Mouse (Mus musculus) heart, postnatal 25 days (tissue): ENCODE results near the gene Tmem184b. TPM values are rescaled to one million over a fixed set of nuclear protein-coding genes. Genes with fewer than 3 reads are reported as not detected.
A peak's percentile ranks its signal among the peaks of the same experiment; 100 is the strongest.

Experiments used
- DNase-seq: peaks from one replicate; pipeline ENCODE4 v3.0.0; 2022; ENCODE audit warnings: low spot score
- intact Hi-C: fragments of 180-260 bp; cut with DNase I; formaldehyde crosslinking; loops from one replicate; pipeline ENCODE4 v1.15.1; 2025
- total RNA-seq, 2 experiments: library from RNA; stranded (reverse); gene quantifications; 2 replicates each; pipeline ENCODE4 v1.2.3; 2021

The Tmem184b gene
- total RNA-seq, 2 experiments from 2014 or later = 43.0 to 46.7 TPM

DNA sequence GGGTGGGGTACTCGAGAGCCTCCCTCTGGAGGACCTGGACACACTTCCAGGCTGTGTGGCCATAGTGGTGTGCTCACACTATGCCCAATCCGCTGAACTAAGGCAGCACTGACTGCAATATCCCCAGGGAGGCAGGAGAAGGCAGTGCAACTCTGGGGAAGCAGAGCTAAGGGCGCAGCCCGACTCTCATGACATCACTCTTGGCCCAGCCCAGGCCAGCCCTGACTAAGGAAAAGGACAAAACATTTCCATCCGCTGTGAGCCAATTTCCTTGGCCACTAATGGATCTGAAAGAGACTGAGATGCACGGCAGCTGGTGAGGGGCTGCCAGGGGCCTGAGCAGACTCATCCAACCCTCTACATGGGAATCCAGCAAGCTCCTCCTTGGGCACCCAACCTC lies 25.7 kb downstream of the Tmem184b start:
- intact Hi-C loops = loop anchor here (2.0 to 5.0 kb wide), 2 partner anchors 89 to 135 kb away; no protein-coding TSS in a partner anchor
- DNase-seq = peak; percentile 88

DNA sequence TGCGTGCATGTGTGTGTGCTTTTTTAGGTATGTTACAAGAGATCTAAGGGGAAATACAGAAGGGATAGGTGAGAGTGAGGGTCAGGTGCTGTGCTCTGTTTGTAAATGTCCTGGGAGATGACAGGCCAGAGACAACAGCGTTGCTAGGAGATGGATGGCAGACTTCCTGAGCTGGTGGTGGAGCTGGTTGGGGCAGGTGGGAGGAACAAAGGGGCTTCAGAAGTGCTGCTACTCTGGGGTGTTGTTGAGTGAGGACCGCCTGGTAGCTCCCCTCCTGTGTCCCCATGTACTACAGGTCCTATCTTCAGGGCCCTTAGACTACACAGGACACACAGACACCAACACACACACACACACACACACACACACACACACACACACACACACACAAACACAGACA lies 28.6 kb downstream of the Tmem184b start:
- intact Hi-C loops = loop anchor here (5.0 kb wide), 1 partner anchor 132 kb away; no protein-coding TSS in a partner anchor
- no peak for DNase-seq

DNA sequence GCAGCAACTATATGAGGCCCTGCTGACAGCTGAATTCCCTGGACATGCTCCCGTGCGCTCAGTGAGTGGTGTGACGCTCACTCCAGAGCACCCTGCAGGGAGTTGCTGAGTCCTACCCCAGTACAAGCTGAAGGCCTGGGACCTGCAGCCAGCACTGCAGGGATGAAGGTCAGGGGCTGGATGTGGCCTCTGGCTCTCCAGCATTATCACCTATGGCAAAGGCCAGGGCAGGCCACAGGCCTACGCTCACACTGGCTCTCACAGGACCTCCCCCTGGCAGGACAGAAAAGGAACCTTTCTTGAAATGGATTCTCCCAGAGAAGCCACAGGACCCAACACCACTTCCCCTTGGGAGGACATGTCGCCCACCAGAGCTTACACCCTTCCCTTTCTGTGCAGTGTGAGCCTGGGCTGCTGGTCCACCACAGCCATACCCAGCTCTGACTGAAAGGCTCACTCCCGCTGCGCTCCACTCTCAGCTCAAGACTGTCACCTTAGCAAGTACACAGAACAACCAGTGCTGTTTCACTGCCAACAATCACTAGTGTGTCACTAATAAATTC lies 33.0 kb downstream of the Tmem184b start:
- intact Hi-C loops = no loop called here
- DNase-seq = no peak

DNA sequence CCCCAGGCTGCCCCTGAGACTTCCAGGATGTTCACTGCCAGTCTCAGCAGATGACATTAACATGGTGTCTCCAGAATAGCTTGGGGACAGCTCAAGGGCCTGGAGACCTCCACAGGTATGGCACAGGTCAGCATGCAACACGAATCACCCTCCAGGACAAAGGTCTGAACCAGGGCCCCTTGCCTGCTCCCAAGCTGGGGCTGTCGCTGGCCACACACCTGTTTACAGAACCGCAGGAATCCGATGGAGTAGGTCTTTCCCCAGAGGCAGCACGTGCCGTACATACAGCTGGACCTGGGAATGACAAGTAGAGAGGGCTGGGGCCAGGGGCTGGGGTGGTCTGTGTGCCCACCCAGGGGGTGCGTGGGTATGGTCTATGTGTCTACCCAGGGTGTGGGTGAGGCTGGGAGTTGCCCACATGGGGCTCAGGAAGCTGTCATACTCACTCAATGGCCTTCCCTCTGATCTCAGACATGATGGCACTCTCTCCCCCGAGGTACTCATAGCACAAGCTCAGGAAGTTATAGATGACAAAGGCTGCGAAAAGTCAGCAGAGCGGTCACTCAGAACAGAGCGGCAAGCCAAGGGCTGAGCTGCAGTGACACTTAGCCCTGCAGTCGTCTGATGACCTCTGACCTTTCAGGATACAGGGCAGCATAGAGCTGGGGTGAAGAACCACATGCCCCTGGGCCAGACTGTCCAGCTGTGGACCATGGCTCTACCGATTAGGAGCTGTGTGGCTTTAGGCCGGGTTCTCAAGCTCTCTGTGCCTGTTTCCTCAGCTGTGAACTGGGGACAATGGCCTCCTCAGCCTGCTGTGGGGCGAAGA lies 33.7 kb downstream of the Tmem184b start:
- intact Hi-C loops = no loop called here
- no peak for DNase-seq

DNA sequence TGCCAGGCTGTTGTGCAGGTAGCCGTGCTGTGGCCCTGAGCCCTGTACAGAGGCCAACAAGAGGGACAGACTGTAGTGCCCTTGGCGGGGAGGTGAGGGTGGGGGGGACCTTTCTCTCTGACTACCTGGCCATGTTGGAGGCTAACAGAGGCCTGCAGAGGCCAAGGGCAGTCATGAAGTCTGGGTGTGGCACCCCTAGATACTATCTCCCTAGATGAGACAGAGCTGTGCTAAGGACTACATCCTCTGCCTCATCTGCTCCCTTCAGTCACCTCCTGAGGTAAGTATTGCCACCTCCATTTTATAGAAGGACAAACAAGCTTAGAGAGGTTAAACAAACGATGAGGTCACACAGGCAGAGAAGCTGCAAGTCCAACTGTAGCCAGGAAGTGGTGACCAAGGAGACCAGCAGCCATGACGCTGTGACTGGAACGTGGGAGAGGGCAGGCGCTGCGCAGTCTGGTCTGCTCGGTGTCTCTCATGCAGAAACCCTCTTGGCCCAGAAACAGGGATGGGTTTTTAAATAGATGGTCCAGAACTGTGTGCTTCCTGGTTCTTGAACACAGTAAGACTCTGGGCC lies 34.4 kb downstream of the Tmem184b start:
- DNase-seq = peak; percentile 59
- intact Hi-C loops = no loop called here

DNA sequence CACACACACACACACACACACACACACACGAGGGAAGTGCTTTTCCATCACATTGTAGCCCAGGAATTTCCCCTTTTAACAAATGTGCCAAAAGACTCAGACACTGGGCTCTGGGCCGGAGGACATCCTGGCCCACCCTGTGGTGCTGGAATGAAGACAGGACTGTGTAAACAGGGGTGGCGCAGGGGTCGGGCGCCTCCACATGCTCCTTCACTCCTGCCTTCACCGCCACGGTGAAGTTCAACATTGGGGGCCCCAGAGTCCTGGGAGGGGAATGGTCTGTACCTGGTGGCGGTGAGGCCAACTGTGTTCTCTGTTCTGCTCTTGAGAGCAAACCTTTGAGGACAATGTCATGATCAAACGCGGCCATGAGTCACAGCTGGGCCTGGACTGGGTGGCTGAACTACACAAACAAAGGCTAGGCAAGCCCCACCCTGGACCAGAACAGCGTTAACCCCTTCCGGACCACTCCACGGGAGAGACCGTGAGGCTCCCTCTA lies 35.0 kb downstream of the Tmem184b start:
- intact Hi-C loops = no loop called here

DNA sequence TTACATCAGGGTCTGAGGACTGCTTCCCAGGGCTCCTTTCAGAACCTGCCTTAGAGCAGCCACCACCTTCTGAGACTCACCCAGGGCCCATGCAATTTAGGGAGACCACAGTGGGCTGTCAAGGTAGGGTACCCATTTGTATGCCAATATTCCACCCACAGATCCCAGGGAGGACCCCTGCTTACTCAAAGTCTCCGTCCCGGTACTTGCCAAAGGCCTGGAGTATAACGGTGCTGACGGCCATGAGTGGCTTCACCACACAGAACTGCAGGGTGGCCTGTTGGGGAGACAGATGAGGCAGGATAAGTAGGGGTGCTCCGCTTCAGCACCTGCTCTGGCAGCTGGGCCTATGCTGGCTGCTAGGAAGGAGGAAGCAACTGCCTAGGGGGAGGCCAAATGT lies 37.0 kb downstream of the Tmem184b start:
- intact Hi-C loops = no loop called here
- no peak for DNase-seq

More for the DNA sequence above, 35.0 kb downstream of the Tmem184b start:
- DNase-seq = peak; percentile 77

DNA sequence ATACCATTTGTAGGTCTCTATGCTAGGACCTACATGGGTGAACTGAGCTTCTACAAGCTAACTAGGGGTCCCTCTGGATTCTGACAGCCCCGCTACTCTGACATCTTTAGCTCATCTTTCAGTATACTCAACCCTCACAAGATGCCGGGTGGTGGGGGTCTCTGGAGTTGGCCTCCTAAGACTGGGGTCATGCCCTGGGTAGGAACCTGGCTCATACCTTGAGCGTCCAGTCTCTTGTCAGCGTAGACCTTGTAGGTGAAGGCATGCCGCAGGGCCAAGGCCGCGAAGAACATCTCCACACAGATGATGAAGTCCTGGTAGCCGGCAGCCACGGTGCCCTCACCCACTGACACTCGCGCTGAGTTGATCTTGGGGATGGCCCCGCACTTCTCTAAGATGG lies 38.3 kb downstream of the Tmem184b start:
- intact Hi-C loops = no loop called here
- no peak for DNase-seq

DNA sequence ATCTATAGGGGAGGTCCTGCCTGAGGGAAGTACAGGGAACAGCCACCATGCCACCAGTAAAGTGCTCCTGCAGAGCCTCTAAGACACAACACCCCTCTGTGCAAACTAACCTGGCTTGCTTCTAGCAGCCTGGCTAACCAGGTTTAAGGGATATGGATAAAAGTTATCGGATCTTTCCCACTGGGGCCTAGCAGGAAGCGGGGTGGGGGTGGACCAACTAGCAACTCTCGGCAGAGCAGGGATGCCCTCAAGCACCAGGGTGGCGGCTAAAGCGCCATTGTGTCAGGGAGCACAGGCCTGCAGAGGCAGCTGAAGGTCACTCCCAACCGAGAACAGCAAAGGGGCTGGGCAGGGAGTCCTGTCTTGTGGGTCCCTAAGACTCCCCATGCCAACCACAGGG lies 39.2 kb downstream of the Tmem184b start:
- intact Hi-C loops = no loop called here
- DNase-seq = no peak

DNA sequence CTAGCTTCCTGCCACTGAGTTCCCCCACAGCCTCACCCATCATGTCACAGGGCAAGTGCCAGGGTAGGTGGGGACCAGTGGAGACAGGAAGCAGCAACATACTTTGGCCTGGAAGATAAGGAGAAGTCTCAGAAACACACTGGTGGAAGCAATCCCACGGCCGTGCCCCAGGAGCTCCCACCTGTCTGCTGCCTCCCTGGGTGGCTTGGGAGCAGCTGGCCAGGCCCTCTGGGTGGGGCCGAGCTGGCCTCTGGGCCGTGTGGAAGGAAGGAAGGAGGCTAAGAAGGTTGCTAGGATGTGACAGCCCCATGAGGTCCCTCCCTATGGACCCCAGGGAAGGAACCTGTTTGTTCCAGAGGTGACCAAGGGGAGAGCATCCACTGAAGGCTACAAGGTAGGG lies 42.3 kb downstream of the Tmem184b start:
- no peak for DNase-seq
- intact Hi-C loops = no loop called here

DNA sequence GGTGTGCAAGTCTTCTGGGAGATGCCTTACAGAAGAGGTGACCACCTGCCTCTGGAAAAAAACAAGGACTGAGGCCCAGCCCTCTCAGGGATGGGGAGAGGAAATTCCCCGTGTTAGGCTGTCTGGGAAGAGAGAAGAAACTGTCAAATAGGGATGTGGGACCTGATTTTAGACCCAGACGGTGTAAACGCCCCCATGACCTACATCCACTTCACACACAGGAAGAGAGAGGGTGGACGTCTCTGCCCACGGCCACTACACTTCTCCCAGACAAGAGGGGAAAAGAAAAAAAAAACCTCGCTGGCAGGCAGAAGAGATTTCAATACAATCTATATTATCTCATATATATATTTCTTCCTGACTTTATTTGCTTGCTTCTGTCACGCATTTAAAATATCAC lies 43.0 kb downstream of the Tmem184b start:
- DNase-seq = no peak
- intact Hi-C loops = no loop called here

DNA sequence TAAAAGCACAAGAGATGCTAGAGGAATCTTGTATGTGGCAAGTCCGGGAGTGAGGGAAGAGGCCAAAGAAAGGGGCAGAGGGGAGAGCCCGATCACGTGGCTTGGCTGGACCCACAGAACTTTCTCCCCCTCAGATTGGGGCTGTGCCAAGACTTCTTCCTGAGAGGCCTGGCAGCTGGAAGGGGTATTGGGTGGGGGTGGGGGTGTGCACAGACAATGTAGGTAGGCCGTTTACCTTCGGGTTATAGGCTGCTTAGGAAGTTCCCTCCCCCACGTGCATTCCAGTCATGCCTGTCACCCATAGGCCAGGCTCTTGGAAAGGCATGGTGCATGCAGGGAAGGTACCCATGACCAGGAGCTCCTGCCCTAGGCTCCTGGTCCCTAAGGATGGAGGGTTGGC lies 43.4 kb downstream of the Tmem184b start:
- no peak for DNase-seq
- intact Hi-C loops = no loop called here

DNA sequence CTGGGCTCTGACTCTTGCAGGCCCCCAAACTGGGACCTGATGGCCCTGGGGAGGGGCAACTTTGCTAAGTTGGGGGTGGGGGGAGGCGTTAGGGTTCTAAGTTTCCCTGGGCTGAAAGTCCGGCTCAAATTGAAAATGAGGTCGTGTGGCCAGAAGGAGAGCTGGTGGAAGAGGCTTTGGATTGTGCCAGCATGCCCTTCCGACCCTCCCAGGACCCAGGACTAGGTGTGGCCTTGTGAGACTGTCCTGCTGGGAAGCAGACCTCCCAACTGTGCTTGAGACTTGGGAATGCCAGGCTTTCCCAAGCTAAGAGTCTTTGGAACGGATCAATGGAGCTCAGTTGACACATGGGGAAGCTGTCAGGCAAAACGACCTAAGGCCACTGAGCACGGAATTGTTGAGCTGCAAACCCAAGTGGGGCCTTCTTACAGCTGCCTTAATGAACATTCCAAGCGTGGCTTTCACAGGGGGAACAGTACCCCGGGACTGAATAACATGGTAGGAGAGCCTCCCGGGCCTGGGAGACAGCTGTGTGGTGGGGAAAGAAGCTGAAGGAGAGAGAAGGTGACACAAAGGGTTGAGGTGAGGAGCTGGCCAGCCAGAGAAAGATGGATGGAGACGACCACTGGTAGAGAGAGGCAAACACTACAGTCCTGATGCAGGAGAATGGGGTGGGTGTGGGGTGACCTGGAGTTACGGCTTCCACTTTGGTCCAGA lies 45.2 kb downstream of the Tmem184b start:
- DNase-seq = no peak
- intact Hi-C loops = no loop called here

DNA sequence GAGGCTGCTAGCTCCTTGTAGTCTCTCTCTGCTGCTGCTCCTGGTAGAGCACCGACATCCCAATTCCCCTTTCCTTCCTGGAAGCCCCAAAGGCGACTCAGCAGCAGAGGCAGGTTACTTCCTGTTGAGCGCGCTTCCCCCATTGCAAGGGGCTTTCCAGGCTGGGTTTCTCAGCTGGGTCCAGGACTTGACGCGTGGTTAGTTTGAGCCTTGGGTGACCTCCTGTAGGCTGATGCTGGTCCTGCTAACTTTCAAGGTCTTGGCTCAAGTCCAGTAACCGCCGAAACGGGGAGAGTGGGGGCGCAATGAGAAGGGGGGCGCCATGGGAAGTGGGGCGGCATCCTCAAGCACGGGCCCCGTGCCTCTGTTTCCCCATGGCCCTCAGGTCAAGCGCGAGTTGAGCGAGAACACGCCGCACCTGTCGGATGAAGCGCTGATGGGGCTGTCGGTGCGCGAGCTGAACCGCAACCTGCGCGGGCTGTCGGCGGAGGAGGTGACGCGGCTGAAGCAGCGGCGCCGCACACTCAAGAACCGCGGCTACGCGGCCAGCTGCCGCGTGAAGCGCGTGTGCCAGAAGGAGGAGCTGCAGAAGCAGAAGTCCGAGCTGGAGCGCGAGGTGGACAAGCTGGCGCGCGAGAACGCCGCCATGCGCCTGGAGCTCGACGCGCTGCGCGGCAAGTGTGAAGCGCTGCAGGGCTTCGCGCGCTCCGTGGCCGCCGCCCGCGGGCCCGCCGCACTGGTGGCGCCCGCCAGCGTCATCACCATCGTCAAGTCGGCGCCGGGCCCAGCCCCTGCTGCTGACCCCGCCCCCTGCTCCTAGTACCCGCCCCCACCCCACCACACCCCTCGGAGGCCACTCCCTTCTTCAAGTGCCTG lies 46.1 kb downstream of the Tmem184b start:
- no peak for DNase-seq
- intact Hi-C loops = no loop called here

DNA sequence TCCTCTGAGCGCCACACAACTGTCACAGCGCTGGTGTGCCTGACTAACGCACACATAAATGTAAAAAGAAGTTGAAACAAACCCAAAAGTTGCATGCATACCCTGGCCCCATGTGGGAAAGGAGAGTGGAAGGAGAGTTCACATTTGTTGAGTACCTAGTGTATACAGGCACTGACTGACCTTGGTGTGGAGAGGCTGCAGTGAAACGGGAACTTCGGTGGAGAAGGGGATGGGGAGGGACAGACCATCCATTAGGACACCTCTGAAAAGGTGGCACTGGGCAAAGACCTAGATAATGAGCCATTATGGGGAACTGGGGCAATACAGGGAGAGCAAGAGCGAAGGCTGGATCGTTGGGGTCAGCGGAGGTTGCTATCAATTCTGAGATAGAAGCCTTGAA lies 46.9 kb downstream of the Tmem184b start:
- no peak for DNase-seq
- intact Hi-C loops = no loop called here

DNA sequence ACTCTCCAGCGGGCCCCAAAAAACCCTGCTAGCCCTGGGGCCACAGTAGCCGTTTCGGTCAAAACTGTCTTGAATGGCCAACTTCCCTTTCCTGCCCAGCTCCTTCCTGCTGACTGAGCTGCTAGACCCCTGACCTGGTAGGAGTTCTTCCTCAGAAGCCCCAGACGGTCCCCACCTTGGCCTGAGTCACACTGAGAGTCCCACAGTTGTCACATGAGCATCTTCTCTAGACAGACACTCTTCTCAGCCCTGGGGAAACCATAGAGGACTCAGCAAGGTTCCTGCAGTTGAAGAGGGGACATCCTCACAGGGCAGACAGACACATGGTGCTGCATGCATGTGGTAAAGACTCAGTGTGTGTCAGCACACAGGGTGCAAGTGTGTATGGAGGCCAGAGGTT lies 48.8 kb downstream of the Tmem184b start:
- intact Hi-C loops = no loop called here
- DNase-seq = no peak

DNA sequence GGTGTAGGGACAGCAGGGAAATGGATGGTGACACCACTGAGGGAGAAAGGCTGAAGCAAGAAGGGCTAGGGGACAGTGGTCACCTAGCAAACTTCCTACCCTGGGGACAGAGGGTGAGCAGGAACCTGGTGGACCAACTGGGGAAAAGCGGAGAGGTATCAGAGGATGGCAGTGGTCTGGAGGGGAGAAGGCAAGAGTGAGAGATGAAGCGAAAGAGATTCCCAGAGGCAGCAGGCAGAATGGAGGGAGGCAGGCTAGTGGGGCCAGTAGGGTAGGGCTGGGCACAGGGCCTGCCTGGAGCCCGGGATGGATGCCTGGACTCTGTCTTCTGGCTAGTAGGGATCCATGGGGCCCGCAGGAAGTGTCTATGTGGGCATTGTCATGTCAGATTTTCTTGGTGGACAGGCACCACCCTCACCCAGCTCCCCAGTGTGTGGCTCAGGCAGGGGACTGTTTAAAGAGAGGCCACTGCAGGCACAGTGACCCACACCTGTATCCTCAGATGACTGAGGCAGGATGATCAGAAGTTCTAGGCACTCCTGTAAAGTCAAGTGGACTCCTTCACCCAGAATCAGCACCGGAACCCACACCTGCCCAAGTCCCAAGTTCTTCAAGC lies 49.6 kb downstream of the Tmem184b start:
- DNase-seq = no peak
- intact Hi-C loops = no loop called here

DNA sequence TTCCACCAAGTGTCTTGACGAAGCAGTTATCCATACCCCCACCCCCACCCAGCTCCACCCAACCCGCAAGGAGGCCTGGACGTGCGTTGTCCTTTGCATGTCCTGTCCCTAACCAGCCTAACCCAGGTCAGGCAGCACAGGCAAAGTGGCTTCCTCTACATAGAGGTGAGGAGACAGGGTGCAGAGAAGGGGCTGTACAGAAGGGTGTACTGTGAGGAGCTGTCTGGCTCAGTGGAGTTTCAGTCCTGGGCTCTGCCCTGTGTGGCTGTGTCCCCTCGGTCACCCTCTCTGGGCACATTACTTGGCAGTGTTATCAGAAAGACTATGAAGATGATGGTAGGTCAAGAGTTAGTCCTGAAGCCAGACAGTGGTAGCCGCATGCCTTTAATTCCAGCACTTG lies 50.9 kb downstream of the Tmem184b start:
- intact Hi-C loops = no loop called here
- DNase-seq = no peak

DNA sequence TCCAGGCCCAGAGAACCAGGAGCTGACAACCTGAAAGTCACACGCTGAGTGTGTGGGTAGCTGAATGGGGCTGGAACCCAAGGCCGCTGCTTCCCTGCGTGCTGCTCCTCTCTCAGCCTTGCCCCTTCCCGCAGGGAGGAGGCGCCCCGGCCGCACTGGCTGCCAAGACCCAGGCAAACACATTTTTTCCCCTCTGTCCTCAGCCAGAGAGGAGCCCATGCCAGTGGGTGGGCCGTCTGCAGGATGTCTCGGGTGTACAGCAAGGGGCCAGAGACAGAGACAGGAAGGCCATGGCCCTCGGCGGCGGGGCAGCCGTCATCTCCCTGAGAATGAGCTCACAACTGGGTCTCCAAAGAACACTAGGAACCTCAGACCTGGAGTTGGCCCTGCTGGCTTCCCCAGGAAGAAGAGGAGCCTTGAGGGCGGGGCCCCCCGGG lies 52.0 kb downstream of the Tmem184b start:
- intact Hi-C loops = no loop called here
- peak; percentile 83 for DNase-seq
